Mouse (Mus musculus): ENCODE results near the gene Mtmr10. TPM values are rescaled to one million over a fixed set of nuclear protein-coding genes. Genes with fewer than 3 reads are reported as not detected.
A peak's percentile ranks its signal among the peaks of the same experiment; 100 is the strongest.

Gene Mtmr10
- polyA plus RNA-seq, 1 experiment from 2014 or later = 5.3 TPM

- Histone ChIP-seq H3K9me3 (ENCODE audit: control insufficient read depth, low read length) (no peaks in the 10 kb centered on the region), H3K4me1 (replicated peaks; ENCODE audit: control insufficient read depth, insufficient read depth) (no peaks in the 10 kb centered on the region), H3K4me3 (ENCODE audit: low read depth, low read length) (no peak overlapping the region), H3K4me2 (replicated peaks; ENCODE audit: low read depth) (no peak overlapping the region), H3K9ac (ENCODE audit: low read length) (no peak overlapping the region), H3K36me3 (ENCODE audit: control insufficient read depth, insufficient read depth, low read length) (peaks cover 1% of the 10 kb centered on the region), H3K27me3 (ENCODE audit: control insufficient read depth, insufficient read depth, low read length) (no peaks in the 10 kb centered on the region), H3K27ac (replicated peaks) (no peak overlapping the region)
- DNase-seq (ENCODE audit: low spot score) (peak; percentile 82), ATAC-seq (ENCODE audit: low FRiP score, low TSS enrichment) (peak; percentile 67)
- peak; percentile 89 for TF ChIP-seq CTCF (IDR thresholded peaks at IDR 0.05; ENCODE audit: low read depth)
- no peak for TF ChIP-seq EP300 (optimal IDR thresholded peaks at IDR 0.05)
- 18% methylated on average over 1 of the region's 1 CpGs for WGBS
Measured at GRCm38 (mm10) chr7:64326892-64327291, 39.4 kb downstream of the Mtmr10 start.

DNA sequence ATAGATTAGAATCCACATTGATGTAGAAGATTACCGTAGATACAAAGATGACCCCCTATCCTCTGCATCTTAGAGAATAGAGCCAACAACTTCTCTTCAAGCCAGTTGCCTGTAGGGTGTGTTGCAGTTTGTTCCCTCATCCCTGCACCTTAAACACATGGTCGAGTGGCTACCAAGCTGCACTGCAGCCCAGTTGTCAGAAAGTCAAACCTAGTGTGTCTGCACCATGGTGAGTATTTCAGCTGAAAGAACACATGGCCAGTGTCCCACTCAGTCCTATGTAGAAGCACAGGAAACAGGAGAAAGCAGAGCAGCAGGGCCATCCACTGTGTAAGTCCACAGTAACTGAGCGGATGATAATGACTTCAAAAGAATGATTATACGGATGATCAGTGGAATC lies 40.0 kb downstream of the Mtmr10 start:
- H3K27ac ChIP-seq (replicated peaks) = no peak overlapping the region
- no peak for DNase-seq (ENCODE audit: low spot score)
- H3K4me1 ChIP-seq (replicated peaks; ENCODE audit: control insufficient read depth, insufficient read depth) = no peaks in the 10 kb centered on the region
- 89% methylated on average over 4 of the region's 4 CpGs for WGBS
- TF ChIP-seq EP300 (optimal IDR thresholded peaks at IDR 0.05) = no peak
- TF ChIP-seq CTCF (IDR thresholded peaks at IDR 0.05; ENCODE audit: low read depth) = no peak
- no peak for ATAC-seq (ENCODE audit: low FRiP score, low TSS enrichment)
- no peaks in the 10 kb centered on the region for H3K9me3 ChIP-seq (ENCODE audit: control insufficient read depth, low read length)
- no peaks in the 10 kb centered on the region for H3K27me3 ChIP-seq (ENCODE audit: control insufficient read depth, insufficient read depth, low read length)
- H3K4me3 ChIP-seq (ENCODE audit: low read depth, low read length) = no peak overlapping the region
- H3K4me2 ChIP-seq (replicated peaks; ENCODE audit: low read depth) = no peak overlapping the region
- H3K36me3 ChIP-seq (ENCODE audit: control insufficient read depth, insufficient read depth, low read length) = no peaks in the 10 kb centered on the region; the same call in 1 of the 2 replicates
- no peak overlapping the region for H3K9ac ChIP-seq (ENCODE audit: low read length)

DNA sequence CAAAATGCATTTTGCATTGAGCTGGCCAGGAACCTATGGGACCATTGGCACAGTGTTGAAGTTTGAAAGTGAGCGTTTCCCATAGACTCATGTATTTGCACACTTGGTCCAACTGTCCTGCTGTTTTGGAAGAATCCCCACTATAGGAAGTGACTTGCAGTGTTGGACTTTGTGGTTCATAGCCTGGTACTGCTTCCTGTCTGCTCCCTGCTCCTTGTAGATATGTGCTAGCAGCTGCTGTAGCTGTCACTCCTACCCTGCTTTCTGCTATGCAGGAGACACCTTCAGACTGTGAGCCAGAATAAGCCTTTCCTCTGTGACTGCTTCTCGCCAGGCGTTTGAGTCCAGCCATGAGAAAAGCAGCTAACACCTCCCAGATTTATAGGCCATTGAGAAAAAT lies 43.9 kb downstream of the Mtmr10 start:
- Histone ChIP-seq H3K9me3 (ENCODE audit: control insufficient read depth, low read length) (no peaks in the 10 kb centered on the region), H3K4me1 (replicated peaks; ENCODE audit: control insufficient read depth, insufficient read depth) (no peaks in the 10 kb centered on the region), H3K4me2 (replicated peaks; ENCODE audit: low read depth) (no peak overlapping the region), H3K9ac (ENCODE audit: low read length) (no peak overlapping the region), H3K27me3 (ENCODE audit: control insufficient read depth, insufficient read depth, low read length) (no peaks in the 10 kb centered on the region), H3K27ac (replicated peaks) (no peak overlapping the region), H3K36me3 (ENCODE audit: control insufficient read depth, insufficient read depth, low read length) (peaks cover 2% of the 10 kb centered on the region; the same call in 1 of the 2 replicates), H3K4me3 (ENCODE audit: low read depth, low read length) (no peak overlapping the region)
- TF ChIP-seq CTCF (IDR thresholded peaks at IDR 0.05; ENCODE audit: low read depth) = no peak
- no peak for TF ChIP-seq EP300 (optimal IDR thresholded peaks at IDR 0.05)
- 86% methylated on average over 3 of the region's 3 CpGs for WGBS
- no peak for DNase-seq (ENCODE audit: low spot score)
- ATAC-seq (ENCODE audit: low FRiP score, low TSS enrichment) = no peak

GRCm38 (mm10) chr7:64332686-64333085 lies 45.2 kb downstream of the Mtmr10 start:
- H3K4me2 ChIP-seq (replicated peaks; ENCODE audit: low read depth) = no peak overlapping the region
- H3K4me3 ChIP-seq (ENCODE audit: low read depth, low read length) = no peak overlapping the region
- H3K36me3 ChIP-seq (ENCODE audit: control insufficient read depth, insufficient read depth, low read length) = peaks cover 15% of the 10 kb centered on the region
- H3K27ac ChIP-seq (replicated peaks) = no peak overlapping the region
- DNase-seq (ENCODE audit: low spot score) = no peak
- H3K9ac ChIP-seq (ENCODE audit: low read length) = no peak overlapping the region
- ATAC-seq (ENCODE audit: low FRiP score, low TSS enrichment) = no peak
- no peaks in the 10 kb centered on the region for H3K9me3 ChIP-seq (ENCODE audit: control insufficient read depth, low read length)
- TF ChIP-seq CTCF (IDR thresholded peaks at IDR 0.05; ENCODE audit: low read depth) (no peak), EP300 (optimal IDR thresholded peaks at IDR 0.05) (no peak)
- WGBS = 93% methylated on average over 1 of the region's 1 CpGs
- no peaks in the 10 kb centered on the region for H3K4me1 ChIP-seq (replicated peaks; ENCODE audit: control insufficient read depth, insufficient read depth)
- no peaks in the 10 kb centered on the region for H3K27me3 ChIP-seq (ENCODE audit: control insufficient read depth, insufficient read depth, low read length)

DNA sequence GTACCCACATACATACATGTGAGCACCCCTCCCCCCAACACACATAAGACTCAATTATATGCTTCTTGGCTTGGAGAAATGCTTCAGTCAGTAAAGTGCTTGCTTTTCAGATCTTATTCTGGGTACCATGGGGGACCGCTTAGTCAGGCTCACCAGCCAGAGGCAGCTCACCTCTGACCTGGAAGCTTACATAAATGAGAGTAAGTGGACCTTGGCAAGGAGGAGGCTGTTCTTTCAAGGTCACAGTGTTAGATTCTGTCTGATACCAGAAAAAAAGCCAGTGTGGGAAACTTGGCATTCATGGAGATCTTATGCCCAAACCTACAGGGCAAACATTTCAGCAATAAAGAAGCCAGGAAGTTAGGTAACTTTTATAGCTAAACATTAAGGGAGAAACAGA lies 60.4 kb downstream of the Mtmr10 start:
- peaks cover 8% of the 10 kb centered on the region; the same call in 1 of the 2 replicates for H3K36me3 ChIP-seq (ENCODE audit: control insufficient read depth, insufficient read depth, low read length)
- WGBS = 91% methylated on average over 1 of the region's 1 CpGs
- no peaks in the 10 kb centered on the region for H3K4me1 ChIP-seq (replicated peaks; ENCODE audit: control insufficient read depth, insufficient read depth)
- no peaks in the 10 kb centered on the region for H3K9me3 ChIP-seq (ENCODE audit: control insufficient read depth, low read length)
- H3K9ac ChIP-seq (ENCODE audit: low read length) = no peak overlapping the region
- DNase-seq (ENCODE audit: low spot score) (no peak), ATAC-seq (ENCODE audit: low FRiP score, low TSS enrichment) (no peak)
- H3K4me3 ChIP-seq (ENCODE audit: low read depth, low read length) = no peak overlapping the region
- H3K27ac ChIP-seq (replicated peaks) = no peak overlapping the region
- TF ChIP-seq EP300 (optimal IDR thresholded peaks at IDR 0.05) (no peak), CTCF (IDR thresholded peaks at IDR 0.05; ENCODE audit: low read depth) (no peak)
- no peak overlapping the region for H3K4me2 ChIP-seq (replicated peaks; ENCODE audit: low read depth)
- H3K27me3 ChIP-seq (ENCODE audit: control insufficient read depth, insufficient read depth, low read length) = no peaks in the 10 kb centered on the region

DNA sequence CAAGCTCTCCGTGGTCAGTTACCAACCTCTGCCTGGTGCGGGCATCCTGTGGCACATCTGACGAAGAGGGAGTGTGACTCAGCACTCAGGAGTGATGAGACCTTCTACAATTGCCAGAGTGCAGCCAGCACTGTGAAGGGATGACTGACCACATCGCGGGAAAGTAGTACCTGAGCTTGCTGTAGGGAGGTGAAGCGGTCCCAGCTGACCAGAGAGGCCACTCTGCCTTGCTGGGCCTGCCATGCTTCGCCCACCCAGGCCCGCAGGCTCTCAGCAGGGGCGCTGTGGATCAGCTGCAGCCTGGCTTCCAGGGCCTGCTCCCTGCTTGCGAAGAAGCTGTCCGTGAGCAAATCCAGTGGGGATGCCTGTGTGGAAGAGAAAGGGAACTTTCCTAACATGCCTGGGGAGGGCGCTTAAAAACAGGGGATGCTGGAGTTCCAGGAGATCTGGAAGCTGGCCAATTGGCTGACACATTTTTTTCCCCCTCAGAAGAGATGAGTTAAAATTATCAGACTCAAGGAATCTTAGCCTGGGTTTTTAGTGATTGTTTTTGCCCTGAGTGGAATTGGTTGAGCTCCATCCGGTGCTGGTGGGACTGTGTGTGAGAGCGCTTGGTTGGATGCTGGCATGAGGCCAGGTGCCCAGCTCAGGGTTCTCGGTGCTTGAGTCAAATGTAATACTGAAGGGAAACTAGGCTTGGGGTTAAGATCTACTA lies 61.9 kb downstream of the Mtmr10 start:
- no peak overlapping the region for H3K4me3 ChIP-seq (ENCODE audit: low read depth, low read length)
- 88% methylated on average over 15 of the region's 15 CpGs for WGBS
- TF ChIP-seq EP300 (optimal IDR thresholded peaks at IDR 0.05) = no peak
- peak; percentile 17 for TF ChIP-seq CTCF (IDR thresholded peaks at IDR 0.05; ENCODE audit: low read depth)
- H3K36me3 ChIP-seq (ENCODE audit: control insufficient read depth, insufficient read depth, low read length) = peaks cover 14% of the 10 kb centered on the region; the same call in 1 of the 2 replicates
- no peaks in the 10 kb centered on the region for H3K27me3 ChIP-seq (ENCODE audit: control insufficient read depth, insufficient read depth, low read length)
- DNase-seq (ENCODE audit: low spot score) (no peak), ATAC-seq (ENCODE audit: low FRiP score, low TSS enrichment) (no peak)
- H3K27ac ChIP-seq (replicated peaks) = no peak overlapping the region
- no peaks in the 10 kb centered on the region for H3K9me3 ChIP-seq (ENCODE audit: control insufficient read depth, low read length)
- H3K4me1 ChIP-seq (replicated peaks; ENCODE audit: control insufficient read depth, insufficient read depth) = no peaks in the 10 kb centered on the region
- no peak overlapping the region for H3K4me2 ChIP-seq (replicated peaks; ENCODE audit: low read depth)
- H3K9ac ChIP-seq (ENCODE audit: low read length) = no peak overlapping the region

Measured in stomach, postnatal 0 days (tissue).